Mouse (Mus musculus) E14TG2a.4 (cell line): ENCODE data around the gene Brf1.

Source experiments
- CTCF ChIP-seq: conservative IDR thresholded peaks from 2 replicates; pipeline ENCODE4 v1.5.1; 2014; ENCODE audit warnings: low read length
- NANOG ChIP-seq: IDR thresholded peaks from 2 replicates; pipeline ENCODE4 v1.6.1; 2014; ENCODE audit warnings: borderline replicate concordance, low read length, mixed read lengths

DNA sequence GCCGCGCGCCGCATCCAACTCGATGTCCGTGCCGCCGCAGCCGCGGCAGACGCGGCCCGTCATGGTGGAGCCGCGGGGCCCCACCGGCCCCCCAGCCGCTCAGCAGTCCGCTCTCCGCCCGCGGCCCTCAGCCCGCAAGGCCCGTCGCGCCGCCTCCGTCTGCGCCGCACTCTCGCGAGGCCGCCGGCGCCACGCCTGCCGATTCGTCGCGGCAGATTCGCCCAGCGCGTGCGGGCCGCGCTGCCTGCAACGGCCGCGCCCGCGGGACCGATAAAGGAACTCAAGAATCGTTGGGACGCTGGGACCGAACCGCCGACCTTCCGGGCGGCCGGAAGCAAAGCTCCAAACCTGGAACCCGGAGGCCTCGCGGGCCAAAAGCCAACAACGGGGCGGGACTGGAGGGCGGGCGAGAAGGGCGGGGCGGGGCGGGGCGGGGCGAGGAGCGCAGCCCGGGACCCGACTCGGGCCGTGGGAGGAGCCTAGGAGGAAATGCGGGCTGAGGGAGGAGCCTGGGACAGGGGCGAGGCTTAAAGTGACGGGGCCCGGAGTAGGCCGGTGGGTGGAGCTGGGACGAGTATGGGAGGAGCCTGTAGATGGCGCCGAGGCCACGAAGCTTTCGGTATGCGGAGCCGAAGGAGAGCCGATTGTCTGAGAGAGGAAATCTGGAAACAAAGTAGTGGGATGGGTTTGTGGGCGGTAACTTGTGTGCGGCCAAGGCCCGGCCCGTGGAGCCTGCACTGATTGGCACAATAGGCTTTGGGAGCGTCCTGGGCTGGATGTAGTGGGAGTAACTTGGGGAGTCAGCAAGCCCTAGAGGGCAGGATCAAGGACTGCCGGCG is at the start of gene Brf1:
- TF ChIP-seq CTCF (no peak), NANOG (no peak)
